Mouse (Mus musculus) retina, adult 2 months (tissue): ENCODE measurements around the gene Faah.

Experiments
- DNase-seq: peaks from one replicate; pipeline ENCODE4 v3.0.0-alpha.2; 2012; ENCODE audit warnings: low read depth, low spot score

Faah gene

DNA sequence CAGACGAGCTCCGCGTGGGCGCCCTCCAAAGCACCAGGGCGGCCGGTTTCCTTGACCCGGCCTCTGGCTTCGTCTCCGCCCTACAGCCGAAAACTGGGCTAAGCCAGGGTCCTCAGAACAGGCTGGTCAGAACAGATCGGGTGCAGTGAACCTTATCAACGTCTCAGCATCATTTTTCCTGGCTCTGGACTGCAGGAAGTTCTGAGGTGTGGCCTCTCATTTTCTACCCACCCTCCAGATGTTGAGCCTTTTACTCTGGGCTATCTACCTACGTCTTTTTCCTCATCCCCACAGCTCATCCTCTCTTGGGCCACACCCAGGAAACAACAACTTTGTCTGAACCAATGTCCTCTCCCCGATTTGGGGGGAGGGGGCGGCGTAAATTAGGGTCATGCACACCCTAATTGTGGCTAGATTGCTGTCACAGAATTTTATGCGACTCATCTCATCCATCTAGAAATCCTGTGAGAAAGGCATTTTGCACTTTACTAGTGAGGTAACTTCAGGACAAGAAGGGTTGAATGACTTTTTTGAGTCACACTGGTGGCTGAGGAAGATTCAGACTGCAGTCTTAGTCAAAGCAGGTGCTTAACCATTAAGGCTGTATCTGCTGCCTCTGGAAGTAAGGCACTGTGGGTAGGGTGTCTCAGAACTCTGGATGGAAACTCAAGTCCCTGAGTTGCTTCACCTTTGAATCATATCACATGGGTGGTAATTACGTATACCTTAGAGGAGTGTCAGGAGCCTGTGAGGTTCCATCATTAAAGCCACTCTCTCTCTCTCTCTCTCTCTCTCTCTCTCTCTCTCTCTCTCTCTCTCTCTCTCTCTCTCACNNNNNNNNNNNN, at the start of gene Faah:
Faah (minus strand) TSS at position 25 of the 845 bp plus-strand sequence.
- DNase-seq: no peak

DNA sequence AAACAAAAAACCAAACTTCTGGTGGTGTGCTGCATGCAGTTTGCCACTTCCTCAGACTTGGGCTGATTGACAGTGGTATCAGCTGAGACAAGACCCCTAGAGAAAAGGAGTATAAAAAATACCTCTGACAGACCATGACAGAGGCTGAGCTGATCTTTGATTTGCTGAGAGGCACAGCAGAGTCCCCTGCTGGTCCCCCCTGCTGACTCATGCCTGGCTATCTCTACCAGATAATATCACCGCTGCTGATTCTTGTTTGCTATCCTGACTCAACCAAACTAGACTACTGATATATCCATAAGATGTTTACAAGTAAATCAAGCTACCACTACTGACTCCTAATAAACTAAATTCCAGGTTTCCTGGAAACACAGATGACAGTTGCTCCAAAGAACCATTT, 46.1 kb upstream of the Faah start:
- no peak for DNase-seq

DNA sequence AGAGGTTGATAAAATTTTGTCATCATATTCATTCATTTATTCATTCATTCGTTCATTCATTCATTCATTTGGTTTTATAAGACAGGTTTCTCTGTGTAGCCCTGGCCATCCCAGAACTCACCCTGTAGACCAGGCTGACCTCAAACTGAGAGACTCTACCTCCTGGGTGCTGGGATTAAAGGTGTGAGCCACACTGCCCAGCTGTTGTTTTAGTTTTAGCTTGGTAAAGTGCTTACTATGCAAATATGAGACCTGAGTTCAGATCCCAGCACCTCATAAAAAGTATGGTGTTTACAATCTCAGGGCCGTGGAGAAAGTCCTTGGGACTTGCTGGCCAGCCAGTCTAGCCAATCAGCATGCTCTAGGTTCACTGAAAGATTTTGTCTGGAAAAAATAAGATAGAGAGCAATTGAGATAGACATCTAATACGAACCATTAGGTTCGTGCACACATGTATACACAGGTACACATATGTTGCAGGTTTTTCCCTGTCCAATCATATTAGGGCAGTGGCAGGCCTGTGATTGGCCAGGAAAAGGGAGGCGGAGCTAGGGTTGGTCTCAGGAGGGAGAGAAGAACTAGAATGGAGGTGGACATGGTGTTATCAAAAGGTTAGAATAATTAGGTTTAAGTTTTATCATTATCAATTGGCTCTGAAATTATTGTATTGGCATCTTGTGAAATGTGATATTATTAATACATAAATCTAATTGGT, 41.4 kb upstream of the Faah start:
- no peak for DNase-seq

DNA sequence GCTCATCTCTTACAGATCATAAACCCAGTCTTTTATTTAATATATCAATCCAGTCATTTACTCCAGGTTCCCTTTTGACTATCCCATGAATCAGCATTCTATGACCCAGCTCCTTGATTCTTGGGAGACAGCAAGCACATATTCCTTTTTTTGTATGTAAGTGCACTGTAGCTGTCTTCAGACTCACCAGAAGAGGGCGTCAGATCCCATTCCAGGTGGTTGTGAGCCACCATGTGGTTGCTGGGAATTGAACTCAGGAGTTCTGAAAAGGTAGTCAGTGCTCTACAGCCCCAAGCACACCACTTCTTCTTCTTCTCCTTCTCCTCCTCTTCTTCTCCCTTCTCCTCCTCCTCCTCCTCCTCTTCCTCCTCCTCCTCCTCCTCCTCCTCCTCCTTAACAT, 39.8 kb upstream of the Faah start:
- no peak for DNase-seq

DNA sequence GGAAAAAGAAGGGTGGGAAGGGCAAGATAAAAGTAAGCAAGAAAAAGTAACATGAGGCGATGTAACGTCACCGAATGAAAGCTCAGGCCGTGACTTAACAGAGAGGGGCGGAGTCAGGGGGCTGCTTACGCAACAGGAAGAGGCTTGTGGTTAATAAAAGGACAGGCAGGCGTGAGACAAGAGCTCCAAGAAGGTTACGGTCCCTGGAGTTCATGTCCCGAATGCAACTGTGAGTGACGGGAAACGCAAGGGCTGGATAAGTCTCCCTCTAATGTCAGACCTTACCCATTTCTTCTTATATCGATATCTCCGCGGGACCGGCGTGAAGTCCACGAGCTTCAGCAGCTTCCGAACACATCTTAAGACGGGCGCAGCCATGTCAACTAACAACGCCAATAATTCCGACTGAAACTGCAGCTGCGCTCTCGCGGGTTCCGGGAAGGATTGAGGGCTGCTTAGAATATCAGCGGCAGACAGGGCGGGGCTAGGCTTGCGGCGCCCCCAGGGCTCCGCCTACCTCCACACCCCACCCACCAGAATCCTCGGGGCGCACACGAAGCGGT, 35.8 kb upstream of the Faah start, which contains the start of gene Nsun4:
Nsun4 (minus strand) TSS at position 478 of the 563 bp plus-strand sequence.
- peak; percentile 86 for DNase-seq

DNA sequence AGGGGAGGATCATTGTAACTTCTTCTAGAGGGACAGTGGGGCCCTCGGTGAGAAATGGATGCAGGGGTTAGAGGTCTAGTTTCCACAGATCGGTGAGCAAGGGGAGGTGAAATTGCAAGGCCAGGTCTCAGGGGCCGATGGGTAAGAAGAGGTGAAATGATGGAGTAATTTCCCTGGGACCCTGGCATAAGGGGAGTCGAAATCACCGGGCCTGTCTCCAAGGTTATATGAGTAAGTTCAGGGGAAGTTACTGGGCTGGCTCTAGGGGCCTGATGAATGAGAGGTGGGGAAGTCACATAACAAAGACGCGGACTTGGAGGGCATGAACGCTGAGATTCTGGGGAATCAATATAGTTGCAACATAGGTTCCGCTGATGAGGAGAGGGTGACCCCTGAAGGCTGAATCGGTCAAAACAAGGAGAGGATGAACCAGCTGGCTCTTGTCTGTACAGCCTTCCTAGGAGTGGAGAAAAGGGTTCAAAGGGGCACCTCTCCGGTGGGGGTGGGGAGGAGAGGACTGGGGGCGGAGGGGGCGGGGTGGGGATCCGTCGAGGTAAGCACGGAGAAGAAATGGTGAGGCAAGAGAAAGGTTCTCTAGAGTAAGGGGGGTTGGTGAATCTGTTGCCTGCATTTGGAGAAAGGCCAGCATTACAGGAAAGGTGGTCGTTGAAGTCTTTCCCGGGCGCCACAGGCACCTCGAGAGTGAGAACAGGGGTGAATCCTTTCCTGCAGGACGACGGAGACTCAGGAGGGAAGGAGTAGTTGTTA, 35.0 kb upstream of the Faah start:
- no peak for DNase-seq

DNA sequence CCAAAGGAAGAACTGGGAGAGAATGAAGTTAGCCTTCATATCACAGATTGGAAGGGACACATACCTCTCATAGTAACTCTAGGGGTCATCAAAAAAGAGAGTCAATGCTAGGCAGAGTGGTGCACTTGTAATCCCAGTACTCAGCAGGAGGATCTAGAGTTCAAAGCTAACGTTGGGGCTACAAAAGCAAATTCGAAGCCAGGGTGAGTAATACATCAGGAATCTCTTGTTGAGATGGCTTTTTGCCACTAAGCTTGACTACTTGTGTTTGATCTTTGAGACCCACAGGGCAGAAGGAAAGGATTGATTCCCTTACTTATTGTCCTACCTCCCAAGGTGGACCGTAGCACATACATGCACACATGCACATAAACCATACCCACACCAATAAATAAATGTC, 31.5 kb upstream of the Faah start:
- no peak for DNase-seq

DNA sequence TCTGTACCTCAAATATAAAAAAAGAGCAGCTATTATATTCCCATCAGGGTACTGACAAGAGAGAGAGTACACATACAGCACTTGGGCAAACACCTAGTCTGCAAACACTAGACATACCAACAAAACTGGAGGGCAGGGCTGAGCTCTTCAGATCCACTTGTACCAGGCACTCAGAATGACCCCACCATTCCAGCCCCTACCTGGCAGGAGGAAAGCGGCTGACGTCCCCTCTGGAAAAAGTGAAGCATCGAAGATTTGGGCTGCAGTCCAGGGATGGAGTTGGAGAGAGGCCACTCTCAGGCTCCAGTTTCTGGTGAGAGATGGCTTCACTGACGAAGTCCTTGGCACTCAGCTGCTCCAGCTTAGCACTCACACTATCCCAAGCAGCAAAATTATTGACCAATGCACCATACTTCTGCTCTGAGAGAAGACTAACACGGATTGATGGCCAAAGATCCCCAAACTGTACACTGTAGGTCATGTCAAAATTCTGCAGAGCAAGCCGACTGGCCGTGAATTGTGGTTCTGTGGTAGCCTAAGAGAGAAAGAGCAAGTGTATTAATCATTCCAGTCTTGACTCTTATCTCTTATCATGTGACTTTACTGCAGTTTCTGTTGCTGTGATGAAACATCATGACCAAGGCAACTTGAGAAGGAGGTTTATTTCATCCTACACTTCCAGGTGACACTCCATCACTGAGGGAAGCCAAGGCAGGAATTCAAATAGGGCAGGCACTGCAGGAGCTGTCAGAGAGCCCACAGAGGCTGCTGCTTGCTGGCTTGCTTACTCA, 30.6 kb upstream of the Faah start:
- no peak for DNase-seq

DNA sequence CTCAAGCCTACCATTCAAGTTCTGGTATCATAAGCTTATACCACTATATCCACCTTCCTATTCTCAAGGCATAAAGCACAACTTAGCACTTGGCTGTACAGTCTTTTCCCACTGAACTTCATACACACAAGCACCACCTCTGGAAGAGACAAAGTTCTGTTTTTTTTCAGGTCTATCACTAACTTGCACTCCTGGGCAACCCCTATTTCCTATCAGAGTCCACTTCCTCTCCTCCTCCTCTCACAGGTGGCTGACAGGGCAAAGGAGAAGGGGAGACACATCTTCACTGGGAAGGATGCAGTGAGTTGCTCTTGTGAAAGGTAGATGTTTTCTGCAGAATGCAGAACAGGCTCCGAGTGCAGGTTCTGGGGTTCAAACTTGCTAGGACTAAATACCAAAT, 30.0 kb upstream of the Faah start:
- DNase-seq: no peak

DNA sequence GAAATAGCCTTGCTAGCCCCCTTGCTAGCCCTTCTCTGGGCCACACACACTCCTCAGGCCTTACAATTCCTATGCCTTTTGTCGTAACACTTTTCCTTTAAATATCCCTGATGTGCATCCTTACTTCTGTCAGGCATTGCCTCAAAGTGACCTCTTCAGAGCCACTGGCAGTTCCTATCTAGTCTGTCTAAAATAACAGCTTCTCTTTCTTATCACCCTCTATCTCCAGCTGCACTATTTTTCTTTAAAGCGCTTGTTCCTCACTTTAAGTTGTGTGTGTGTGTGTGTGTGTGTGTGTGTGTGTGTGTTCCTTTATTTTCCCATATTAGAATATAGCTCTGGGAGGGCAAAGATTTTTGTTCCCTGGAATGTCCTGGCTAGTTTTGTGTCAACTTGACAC, 28.9 kb upstream of the Faah start:
- DNase-seq: no peak

DNA sequence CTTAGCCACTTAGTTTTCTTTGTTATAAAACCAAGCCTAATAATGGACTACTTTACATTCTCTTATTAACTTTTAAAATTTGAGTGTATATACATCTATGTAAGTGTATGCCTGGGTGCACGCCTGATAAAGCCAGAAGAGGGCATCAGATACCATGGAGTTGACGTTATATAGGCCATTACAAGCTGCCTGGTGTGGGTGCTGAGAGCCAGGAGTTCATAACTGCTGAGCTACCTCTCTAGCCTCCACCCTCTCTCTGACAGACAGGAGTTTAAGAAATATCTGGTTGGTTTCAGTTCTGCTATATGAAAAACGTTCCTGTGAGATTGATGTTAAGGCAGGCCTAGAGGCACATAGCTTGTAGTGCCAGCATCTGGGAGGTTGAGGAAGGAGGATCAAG, 24.5 kb upstream of the Faah start:
- no peak for DNase-seq

DNA sequence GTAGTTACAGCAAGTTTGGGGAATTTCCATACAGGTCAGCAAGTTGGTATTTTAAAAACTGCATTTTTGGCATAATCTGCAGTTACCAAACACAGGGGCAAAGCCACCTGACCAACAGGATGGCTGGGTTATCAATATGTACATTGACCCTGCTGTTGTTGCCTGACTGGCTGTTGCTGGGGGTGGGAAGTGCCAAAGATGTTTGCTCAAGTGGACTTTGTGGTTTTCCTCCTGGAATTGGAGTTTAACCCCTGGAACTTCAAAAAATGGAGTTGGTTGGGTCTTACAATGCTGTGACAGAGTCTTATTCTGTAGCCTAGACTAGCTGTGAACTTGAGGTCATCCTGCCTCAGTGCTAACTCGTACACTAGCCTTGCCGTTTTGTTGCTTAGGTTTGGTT, 22.7 kb upstream of the Faah start:
- DNase-seq: no peak

DNA sequence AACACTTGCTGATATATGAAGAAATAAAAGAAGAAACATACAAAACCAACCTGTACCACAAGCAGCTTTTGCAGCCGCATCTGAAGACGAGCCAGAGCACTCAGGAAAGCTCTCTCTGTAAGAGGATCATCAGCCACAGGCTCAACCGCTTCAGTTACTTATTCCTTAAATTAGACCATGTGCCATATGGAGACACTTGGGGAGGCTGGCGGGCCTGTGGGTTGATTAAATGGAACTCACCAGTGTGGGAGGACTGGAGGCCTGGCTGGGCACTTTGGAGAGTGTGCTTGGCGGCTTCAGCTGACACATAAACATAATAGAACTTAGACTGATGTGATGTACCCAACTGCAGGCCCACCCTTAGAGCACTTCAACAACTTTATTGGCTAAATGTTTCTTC, 15.6 kb upstream of the Faah start:
- DNase-seq: peak; percentile 71

DNA sequence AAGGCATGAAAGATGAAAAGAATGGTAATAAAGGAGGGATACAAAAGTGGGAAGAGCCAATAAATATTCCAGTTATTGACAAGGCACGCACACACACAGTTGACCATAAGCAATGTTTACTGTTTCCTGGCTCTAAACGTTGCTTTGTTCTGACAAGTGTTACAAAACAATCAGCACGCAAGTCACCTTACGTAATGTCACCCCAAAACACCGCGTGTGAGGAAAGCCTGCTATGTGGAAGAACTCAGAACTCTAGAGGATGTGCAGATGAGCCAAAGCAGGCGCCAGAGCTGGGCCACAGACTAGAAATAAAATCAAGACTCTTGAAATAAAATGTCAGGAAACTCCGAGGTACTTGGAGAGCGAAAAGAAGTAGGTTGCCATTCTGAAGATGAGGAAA, 15.2 kb upstream of the Faah start:
- no peak for DNase-seq

DNA sequence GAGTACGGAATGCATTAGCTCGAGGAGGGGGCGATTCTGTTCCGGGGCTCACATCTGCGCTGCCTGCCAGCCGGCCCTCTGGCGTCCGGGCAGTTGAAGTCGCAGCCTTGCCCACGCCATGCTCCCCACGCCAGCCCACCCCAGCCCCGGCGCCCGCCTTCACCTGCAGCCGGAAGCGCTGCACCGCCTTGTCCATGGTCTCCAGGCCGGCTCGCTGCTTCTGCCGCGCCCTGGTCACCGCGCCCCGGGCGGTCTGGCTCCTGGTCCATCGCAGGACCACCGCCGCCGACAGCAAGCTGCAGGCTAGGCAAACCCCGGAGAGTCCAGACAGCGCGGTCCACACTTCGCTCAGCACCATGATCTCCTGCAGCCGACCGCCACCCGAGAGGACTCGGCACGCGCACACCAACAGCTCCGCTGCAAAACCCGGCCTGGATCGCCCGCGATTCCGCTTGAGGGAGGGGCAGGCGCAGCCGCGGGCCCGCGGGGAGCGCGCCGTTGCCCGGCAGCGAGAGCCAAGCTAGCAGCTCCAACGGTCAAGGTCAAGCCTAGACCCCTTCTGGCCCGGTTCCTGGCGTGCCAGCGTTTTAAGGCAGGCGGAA, 325 bp downstream of the Faah start:
- DNase-seq: peak; percentile 54

DNA sequence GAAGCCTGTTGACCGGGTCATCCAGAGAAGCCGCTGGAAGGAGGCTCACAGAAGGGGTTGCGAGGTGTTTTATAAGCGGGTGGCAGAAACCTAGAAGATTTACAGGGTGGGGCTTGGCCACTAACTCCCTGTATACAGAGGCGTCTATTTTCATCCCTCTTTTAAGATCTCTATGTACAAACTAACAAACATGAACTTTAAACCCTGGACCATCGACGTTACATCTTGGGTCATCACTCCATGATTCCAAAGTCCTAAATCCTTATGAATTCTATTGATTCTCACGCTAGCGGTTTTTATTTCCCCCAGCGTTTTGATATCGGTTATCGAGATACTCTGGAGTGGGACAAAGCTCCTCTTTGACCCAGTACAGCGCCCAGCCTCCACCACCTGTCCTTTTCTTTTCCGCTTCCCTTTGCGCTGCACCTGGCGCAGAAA, 845 bp downstream of the Faah start:
- no peak for DNase-seq

DNA sequence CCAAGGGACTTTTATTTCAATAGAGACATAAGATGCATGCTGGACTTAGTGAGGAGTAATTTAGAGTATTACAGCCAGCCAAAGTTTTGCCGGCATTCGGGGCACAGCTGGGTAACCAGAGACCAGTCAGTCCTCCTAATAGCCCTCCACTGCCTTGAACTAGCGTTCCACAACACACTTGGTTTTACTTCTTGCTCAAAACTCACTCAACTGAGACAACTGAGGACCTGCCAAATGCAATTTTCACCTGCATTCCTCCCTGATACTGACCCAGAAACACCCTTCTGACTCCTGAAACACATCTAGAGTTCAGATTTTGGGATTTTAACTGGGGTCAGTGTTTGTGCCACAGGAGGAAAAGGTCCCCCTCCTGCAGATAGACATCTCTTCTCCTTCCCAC, 1.3 kb downstream of the Faah start:
- no peak for DNase-seq

DNA sequence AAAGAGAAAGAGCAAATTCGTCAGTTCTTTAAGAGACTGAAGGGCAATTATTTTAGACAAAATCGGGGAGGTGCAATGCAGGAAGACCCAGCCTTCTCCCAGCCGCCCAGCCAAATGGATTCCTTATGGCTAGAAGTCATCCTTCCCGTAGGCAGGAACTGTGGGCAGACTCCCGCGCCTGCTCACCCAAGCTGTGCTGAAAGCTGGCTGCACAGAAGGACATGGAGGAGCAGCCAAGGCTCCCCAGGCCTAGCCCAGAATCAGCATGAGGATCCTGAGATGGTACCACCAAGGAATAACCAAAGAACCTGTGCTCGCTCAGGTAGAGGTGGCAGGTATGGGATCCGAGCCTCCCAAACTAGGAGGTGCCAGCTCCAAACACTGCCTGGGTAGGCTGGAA, 1.7 kb downstream of the Faah start:
- no peak for DNase-seq

DNA sequence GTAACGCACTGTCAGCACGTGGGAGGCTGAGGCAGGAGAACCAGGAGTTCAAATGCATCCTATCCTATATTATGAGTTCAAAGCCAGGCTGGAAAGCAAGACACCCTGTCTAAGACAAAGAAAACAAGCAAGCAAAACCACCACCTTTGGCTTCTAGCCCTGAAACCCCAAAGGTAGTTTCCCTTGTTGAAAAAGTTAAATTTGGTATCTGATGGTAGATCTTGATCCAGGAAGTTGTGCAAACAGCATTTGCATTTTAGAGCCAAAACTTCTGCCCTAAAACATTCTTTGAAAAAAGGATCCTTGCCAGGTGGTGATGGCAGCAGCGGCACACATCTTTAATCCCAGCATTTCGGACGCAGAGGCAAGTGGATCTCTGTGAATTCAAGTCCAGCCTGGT, 2.2 kb downstream of the Faah start:
- no peak for DNase-seq

DNA sequence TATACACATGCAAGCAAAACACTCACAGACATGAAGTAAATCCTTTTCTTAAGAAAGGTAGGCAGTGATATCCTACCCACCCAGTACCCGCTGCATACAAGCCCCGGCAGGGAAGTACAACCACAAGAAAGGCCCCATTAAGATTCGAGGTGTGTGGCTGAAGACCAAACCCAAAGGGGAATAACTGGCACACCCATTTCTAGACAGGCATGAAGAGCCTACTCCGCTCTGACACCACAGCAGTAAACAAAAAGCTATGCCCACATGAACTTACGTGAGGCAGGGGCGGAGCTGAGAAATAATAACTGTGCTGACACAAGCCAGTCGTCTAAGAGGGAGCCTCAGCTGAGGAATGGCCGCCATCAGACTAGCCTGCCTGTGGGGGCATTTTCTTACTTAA, 7.5 kb downstream of the Faah start:
- no peak for DNase-seq

DNA sequence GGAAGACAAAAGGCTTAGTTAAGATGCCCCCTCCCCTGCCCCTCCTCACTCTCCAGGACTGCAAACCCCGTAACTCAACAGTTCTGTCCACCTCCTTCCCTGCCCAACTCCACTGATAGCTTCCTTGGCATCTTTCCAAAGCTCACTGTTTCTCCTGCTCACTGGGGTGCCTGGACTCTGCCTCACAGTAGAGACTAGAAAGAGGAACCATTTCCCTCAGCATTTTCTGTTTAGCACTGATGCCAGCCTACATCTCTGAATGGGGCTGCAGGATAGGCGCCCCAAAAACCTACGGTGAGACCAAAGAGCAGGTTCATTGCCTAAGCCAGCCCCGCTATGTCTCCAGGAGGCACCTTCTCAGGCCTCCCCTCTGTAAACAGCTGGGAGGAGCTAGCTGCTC, 16.5 kb downstream of the Faah start:
- no peak for DNase-seq
